Mouse (Mus musculus): ENCODE results near the gene Hes2.

Gene Hes2

DNA sequence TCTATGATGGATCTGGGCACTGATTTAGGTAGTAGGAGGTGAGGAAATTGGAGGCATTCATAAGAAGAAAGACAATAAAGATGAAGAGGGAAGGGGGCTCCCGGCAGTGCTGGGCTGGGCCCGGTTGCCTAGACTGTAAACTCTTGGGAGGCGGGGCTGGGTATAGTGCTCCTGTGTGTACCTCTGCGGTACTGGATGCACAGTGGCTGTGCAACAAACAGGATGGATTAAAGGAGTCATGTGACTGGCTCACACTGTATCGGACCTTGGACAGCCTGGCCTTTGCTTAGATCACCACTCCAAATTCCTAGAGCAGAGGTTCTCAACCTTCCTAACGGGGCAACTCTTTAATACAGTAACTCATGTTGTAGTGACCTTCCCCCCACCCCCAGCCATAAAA is 2.9 kb downstream of the Hes2 start:
- no peak for DNase-seq

DNA sequence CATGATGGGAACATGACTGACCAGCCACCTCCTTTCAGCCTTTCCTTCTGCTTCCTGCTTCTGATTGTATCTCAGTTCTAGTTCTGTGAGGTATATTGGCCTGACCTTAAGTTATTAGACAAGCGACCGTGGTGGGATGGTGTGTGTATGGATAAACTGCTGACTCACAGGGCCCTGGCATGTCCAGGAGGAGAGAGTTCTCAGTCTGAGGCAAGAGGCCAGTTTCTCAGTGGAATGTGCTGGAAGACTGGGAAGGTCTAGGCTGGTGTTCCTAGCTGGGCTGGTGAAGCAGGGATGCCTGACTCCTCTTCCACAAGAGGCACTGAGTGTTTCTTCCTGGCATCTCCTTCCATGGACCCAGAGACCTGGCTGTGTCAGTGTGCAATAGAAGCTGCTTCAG is 4.1 kb downstream of the Hes2 start:
- DNase-seq, result no peak

DNA sequence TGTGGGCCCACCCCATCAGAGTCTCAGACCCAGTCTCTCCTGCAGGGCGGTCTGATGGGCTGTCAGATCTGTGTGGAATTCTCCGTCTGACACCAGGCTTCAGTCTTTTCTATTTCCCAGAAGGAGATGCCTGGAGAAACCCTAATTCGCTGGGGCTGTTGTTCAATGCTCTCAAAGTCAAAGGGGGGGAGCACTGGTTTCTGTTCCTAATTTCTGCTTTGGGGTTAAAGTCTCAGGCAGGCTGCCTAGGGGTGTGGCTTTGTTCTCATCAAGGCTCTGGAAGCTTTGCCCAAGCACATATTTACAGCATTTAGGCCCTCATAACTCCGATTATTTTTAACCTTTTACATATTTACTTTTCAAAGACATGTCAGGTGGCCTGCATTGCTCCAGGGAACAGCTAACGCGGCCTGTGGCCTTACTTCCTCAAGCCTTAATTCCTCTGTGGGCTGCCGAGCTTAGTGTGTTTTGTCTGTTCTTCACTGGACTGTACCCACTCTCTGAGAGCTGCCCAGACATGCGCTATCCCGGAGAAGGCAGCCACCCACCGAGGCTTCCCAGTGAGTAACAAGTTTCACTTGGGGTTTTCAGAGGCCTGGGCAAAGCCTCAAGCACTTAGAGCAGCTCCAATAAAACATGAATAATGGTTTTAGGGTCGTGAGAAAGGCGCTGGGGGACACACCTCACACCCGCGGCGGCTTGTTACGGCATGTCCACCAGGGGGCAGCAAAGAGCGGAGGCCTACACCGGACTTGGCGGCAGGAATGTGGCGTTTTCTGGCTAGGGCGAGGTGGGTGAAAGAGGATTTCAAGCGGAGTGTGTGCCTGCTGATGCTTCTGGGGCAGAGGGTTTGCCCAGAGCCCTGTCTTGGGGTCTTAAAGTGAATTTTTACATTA is 6.6 kb downstream of the Hes2 start:
- DNase-seq, result peak; percentile 87

DNA sequence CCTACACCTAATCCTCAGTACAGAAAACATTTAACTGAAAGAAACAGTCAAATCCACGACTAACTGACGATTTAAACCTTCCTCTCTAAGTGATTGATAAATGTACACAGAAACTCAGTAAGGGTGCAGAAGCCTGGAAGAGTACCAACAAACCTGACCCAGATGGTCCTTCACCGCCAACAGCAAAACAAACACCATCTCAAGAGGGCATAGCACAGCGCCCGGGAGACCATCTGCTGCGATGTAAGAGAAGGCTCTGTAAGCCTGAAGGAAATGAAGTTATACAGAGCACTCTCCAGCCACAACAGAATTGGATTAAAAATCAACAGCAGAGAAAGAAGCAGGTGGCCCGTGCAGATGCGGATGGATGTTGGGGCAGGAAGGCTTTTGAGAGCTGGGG is 9.4 kb downstream of the Hes2 start:
- no peak for DNase-seq

- DNase-seq, result no peak
Observed at GRCm38 (mm10) chr4:152169103-152169502, 10.4 kb downstream of the Hes2 start.

DNA sequence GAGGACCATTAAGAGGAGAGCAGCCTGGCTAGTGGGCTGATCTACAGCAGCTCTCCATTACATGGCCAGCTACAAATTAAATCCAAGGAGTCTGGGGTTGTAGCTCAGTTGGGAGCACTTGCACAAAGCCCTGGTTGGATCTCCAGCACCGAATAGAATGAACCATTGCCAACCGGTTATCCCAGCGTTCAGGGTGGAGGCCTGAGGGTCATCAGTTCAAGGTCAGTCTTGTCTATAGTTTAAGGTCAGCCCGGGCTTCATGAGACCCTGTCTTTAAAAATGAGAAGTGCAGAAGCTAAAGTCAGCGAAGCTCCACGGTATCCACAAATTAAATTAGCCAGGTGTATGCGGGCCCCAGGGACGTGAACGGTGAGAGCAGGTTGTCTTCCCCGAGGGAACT is 11.6 kb downstream of the Hes2 start:
- DNase-seq, result no peak

- no peak for DNase-seq
Observed at GRCm38 (mm10) chr4:152171543-152171942, 12.9 kb downstream of the Hes2 start.

GRCm38 (mm10) chr4:152173041-152173440 is 14.4 kb downstream of the Hes2 start:
- DNase-seq, result peak; percentile 87

DNA sequence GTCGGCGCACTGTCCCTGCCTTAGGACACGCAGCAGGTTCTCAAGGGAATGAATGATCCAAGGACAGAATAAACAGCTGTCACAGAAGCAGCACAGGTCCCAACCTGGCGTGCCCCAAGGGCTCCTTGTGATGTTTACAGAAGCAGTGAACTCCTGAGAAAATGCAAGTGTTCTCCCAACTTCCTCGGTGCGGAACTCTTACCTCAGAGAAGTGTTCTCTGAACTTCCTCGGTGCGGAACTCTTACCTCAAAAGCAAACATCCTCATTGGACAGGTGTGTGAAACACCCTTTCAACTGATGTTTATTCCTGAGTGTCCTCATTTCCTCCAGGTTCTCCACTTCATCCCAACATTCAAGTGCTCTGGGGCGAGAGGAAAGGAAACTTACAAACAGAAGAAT is 15.3 kb downstream of the Hes2 start:
- DNase-seq, result no peak

DNA sequence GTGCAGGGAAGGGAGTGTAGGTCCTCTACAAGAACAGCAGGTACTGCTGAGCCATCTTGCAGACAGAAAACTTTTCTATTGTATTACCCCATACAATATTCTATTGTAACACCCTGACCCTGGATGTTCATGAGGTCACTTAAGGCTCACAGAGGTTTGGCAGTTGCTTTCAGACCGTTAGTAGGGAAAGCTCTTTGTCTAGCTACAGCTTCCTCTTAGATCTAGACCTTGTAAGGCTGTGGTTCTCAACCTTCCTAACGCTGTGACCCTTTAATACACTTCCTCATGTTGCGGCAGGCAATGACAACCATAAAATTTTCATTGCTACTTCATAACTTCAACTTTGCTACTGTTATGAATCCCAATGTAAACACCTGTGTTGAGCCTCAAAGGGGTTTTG is 18.0 kb downstream of the Hes2 start:
- no peak for DNase-seq

GRCm38 (mm10) chr4:152177174-152177536 is 18.5 kb downstream of the Hes2 start:
- DNase-seq, result no peak

DNA sequence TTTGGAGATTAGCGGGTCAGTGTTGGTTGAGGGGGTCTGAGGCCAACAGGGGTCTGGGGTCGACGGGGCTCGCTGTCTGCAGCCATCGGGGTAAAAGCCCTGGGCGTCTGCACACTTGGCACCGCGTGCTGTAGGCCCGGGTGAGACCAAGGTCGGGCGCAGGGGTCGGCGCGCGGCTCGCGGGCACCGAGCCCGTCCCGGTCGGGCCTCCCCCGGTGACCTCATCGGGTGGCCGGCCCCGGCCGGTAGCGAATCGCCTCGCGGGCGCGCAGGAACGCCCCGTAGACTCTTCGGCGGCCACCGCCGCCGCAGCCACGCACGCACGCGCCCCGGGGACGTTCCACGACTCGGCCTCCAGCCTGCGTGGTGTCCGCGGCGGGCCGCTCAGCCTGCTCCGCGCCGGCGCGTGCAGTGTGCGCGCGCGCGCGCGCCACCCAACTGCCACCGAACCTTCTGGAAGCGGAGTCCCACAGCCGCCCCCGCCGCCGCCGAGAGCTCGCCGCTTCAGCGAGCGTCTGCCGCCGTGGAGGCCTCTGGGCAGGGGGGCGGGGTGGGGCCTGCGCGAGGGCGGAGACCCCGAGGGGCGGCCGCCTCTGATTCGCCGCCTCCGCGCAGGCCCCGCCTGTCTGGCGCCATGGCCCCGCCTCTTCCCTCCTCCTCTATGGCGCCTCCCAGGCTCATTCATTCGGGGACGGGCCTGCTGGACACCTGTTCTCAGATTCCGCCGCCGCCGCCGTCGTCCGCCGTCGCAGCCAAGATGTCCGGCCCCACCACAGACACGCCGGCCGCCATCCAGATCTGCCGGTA is 19.1 kb downstream of the Hes2 start, which contains the start of gene Acot7:
Gene Acot7, plus strand, starts transcription at position 598 of the 807 bp plus-strand sequence.
- DNase-seq, result peak; percentile 96

DNA sequence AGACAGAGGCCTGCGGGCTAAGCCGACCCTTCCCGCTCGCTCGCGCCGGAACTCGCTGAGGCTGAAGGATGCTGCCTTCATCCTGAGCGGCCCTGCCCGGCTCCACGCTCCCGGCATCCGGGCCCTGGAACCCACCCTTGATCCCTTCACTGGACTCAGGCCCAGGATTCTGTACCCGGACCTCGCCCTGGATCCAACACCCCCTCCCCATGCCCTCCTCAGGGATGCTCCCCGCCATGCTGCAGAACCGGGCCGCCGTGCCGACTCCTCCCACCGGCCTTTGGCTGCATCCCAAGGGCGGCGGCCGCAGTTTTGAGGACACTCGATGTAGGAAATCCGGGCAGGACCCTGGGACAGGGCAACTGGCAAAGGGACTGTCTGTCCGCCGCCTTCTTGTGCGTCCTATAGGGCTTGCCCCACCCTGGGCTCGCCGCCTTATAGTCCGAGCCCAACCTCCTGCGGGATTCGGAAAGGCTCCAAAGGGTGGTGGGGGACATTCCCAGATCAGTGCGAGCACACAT is 19.7 kb downstream of the Hes2 start:
- peak; percentile 69 for DNase-seq

DNA sequence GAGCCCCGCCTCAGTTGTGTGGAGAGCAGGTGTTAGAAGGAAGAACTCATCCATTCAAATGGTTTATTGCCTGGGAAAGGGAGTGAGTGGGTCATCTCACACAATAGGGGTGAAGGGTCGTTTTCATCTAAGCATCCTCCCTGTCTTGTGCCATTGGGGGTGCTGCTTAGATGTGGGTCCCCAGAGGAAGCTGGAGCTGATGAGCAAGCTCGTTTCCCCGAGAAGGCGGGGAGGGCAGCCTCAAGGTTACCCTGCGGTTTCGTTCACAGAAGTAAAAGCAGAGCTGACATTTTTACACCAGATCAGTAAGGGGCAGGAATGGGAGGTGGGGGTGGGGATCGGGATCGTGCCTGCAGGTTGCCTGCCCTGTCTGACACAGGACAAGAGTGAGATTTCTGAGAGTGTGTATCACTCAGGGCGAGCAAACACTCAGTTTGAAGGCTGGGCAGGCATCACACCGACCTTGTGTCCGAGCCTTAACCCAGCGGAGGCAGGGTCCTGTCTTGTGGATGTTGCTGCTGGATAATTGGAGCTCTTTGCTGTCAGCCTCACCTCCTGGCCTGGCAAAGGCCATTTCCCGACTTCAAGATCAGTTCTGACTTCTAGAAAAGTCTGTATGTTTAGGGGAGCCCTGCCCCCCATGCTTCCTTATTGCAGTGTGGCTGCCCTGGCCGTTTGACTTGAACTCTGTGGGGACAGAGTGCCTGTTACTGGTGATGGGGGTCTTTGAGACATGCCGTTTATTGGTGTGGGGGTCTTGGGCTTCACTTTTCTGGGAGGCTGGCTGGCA is 20.4 kb downstream of the Hes2 start:
- DNase-seq, result no peak

DNA sequence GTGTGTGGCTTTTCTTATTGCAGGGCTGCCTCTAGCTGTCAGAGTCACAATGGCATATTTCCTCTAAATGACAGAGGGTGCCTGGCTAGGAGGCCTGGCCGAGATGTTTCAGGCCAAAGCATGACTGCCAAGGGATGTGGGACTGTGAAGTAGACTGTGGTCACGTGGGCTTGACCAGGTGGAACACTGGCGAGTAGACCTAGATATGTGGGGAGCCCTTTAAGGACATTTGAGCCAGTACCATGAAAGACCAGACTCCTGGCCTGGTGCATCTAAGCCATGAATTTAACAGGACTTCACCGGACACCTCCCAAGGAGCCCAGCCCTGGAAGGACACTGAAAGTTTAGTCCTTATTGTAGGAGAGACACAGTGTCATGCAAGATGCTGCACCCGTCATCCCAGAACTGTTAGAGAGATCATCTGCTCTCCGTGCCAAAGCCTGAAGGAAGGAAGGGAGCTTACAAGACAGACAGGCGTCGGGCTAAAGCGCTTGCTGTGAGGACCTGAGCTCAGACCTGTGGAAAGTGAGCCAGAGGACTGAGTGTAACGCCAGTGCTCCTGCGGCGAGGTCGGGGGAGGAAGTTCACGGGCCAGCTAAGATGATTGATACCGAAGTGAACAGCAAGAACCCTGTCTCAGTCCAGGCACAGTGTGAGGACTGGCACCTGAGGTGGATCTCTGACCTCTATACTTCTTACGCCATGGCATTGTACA is 21.4 kb downstream of the Hes2 start:
- DNase-seq, result no peak

GRCm38 (mm10) chr4:152182205-152182604 is 23.5 kb downstream of the Hes2 start:
- DNase-seq, result no peak

DNA sequence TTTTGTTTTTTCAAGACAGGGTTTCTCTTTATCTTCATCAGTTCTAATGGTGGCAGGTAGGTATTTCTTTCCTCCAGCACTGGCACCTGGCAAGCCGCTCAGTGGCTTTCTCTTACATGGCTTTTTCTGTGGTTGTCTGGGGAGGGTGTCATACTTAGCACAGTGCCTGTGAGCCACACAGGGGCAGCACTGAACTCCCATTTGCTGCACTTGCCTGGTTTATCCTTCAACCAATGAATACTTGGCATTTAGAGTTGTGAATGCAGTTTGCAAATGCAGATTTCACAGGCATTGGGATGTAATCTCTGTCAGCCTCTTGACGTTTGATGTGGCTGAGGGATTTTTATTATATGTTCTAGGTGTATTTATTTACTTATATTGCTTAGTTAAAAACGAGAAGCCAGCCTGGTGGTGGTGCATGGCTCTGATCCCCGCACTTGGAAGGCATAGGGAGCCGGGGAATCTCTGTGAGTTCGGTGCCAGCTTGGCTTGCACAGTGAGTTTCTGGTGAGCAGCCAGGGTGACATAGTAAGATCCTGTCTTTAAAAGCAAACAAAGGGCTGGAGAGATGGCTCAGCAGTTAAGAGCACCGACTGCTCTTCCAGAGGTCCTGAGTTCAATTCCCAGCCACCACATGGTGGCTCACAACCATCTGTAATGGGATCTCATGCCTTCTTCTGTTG is 25.8 kb downstream of the Hes2 start:
- DNase-seq, result peak; percentile 34

- peak; percentile 48 for DNase-seq
Observed at GRCm38 (mm10) chr4:152185137-152185509, 26.5 kb downstream of the Hes2 start.

- DNase-seq, result peak; percentile 69
Observed at GRCm38 (mm10) chr4:152185510-152186204, 27.0 kb downstream of the Hes2 start.

DNA sequence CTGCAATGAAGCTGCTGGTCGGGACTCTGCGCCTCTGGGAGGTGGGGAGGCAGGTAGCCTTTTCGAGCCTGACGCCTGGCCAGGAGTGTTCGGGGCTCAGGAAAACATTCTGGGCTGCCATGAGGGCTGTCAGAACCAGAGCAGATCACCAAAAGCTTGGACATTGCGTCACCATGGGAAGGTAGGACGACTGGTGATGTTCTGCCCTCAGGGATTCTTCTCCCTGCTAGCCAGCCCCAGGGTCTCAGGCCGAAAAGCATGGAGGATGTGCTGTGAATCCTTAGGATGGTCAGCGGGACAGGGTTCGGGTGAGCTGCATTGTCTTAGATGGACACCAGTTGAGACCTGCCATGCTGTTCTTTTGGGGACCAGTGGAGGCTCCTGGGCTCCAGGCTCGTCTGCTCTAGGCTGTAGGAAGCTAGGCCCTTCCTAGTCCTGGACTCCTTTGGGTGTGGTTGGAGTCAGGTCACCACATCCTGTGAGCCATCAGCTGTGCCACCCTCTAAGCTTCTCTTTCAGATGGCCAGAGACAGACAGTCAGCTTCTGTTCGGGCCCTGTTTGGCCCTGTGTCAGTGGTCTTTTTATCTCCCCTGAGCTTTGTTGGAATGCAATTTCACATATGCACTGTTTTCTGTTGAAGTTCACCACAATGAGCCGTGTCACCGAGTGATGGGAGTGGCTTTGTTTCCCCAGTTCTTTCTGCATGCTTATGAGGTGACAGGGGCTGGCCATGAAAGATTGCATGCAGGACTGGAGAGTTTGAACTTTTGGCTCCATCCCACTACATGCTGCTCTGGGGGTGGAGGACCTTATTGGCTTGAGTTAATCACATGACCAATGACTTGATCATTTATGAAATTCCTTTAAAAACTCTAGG is 27.8 kb downstream of the Hes2 start:
- DNase-seq, result no peak
